Mouse (Mus musculus) 416B (cell line): ENCODE measurements around the gene Sh3d21.

Experiments
- DNase-seq: peaks from one replicate; pipeline ENCODE4 v3.0.0; 2011; ENCODE audit warnings: low read depth

The Sh3d21 gene

DNA sequence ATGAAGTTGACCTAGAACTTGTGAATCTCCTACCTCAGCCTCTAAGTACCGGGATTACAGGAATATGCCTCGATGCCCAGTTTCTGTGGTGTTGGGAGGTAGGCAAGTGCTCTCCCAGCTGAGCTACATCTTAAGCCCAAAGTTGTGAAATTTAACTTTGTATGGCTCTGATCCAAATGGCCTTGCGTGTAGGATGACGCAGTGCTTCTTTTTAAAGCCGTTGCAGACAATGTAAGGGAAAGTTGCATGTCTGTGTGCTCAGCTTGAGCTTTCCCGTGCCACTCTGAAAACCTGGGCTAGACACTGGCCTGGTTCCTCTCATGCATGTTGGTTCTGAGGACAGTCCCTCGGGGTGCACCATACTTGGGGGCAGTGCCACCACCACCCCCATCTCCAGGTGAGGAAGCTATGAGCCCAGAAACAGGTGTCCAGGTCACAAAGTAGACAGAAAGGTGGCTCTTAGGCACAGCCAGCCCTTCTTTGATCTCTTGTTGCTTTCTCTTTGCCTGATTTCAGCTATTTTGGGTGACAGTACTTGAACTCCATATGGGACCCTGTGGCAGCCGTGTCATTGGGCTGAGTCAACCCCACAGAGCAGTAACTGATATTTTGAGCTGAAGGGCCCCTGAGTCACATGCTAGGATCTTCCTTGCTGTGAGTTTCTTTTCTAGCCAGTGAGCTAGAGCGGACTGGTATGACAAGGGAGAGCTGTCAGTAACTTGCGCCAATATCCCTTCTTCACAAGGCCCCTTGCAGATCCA is 53.5 kb downstream of the Sh3d21 start:
- peak; percentile 80 for DNase-seq

DNA sequence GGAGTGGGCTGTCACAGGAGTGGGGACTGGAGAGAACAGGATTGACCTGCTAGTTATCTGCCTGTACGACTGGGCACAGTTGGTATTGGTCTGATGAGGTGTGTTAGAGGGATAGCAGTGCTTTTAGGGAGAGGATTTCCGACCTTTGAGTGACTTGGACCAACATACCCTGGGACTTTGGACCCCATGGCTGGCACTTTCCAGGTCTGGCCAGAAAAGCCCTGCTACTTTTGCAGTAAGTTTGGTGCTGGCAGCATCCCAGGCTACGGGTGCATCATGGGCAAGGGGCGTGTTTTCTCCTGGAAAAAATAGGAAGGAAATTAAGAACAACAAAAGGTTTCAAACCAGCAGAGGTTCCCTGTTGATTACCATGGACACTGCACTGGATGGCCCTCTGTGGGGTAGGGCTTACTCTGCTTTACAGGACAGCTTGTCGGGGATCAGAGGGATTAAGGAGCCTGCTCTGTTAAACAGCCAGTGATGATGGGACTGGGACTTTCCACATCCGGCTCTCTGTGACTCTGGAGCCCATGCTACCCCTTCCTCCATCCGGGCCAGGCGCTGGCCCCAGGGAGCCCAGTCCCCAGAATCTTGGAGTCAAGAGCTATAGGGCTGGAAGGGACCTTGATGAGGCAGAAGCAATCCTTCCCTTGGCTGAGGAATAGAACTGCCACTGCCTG is 55.1 kb downstream of the Sh3d21 start:
- no peak for DNase-seq

DNA sequence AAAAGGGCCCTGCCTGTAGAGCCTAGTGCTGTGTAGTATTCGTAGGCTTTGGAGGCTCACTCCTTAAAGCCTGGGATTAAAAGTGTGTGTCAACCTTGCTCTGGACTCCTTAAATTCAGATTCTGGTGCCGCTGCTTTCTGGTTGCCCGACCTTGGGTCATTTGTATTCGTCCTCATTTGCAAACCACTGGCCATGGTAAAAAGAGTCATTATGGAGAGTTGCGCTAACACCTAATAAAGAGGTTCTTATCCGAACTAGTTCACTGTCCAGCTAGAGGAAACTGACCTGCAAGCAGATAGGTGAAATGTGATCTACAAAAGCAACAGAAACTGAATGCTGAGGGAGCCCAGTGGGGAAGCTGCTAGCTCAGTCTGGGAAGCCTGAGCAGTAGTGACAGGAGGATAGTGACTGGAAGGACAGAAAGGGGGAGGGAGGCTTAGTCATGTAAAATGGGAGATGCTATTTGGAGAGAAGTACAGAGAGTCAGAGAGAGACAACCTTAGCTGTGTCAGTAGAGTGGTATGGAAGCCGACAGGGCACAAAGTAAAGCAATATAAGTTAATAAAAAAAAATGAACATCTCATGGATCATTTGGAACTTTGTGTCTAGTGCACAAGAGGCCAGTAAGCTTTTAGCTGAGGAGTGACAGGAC is 58.0 kb downstream of the Sh3d21 start:
- no peak for DNase-seq

GRCm38 (mm10) chr4:126104261-126105075 is 58.8 kb downstream of the Sh3d21 start:
- DNase-seq, result peak; percentile 43

GRCm38 (mm10) chr4:126103590-126104068 is 59.7 kb downstream of the Sh3d21 start, which contains the start of gene Stk40:
TSS of gene Stk40 (plus strand) at chr4:126103957.
- peak; percentile 99 for DNase-seq

DNA sequence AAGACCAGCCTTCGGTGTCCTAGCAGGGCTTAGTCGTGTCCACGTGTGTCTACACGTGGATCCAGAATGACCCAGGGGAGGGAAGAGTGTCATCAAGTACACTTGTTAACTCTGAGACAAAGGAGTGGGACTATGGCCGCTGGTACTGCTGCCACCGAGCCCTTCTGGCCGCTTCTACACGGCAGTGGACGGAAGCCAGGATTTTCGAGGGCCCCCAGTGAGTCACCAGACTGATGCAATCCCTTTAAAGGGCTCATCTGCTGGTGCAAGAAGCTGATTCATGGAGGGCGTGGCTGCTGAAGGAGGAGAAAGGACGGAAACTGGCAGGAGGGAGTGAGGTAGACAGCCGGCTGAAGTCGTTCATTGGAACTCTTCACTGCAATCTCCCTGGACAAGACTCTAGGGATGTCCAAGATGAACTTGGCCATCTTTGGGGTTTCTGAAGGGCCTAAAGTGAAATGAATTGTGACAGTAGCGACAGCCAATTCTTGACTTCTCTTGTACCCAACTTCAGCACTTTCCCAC is 60.2 kb downstream of the Sh3d21 start:
- DNase-seq, result peak; percentile 99

DNA sequence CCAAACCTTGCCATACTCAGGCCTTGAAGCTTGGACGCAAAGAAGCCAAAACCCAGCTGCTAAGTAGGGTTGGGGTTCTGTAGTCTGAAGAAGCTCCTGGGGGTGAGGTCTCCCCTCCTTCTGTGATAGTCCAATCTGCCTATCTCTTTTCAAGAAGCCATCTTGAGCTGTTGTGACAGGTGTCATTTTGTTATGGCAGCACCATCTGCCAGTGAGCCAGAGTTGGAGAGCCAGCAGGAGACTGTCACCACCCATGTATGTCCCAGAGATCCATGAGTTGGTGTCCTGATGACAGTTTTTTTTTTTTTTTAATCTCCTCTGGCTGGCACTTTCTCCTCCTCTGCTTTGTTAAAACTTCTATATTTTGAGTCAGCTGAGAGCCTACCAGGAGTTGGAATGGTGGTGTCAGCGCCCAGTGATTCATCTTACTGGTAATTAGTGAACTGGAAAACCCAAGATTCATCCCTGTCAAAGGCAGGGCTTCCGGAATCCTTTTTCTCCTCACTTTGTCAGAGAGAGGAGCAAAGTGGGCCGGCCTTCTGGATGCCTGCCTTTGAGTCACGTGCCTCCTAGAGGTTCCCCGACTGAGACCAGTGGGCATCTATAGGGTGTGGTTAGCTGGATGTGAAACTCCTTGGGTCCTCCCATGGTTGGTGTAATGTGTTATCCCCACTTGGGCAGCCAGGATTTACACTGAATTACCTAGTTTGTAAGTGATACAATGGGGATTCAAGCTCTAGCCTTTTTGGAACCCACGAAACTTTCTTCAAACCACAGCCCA is 61.0 kb downstream of the Sh3d21 start:
- DNase-seq, result peak; percentile 77

GRCm38 (mm10) chr4:126100764-126101163 is 62.5 kb downstream of the Sh3d21 start:
- no peak for DNase-seq
